Mouse (Mus musculus): Measurements from ENCODE around the gene Rab12. TPM values are rescaled to one million over a fixed set of nuclear protein-coding genes. Genes with fewer than 3 reads are reported as not detected.

Rab12 gene
- polyA plus RNA-seq, 1 experiment from 2014 or later, result 55.9 TPM

- Histone ChIP-seq H3K4me2 (replicated peaks) (no peak overlapping the region), H3K4me1 (no peaks in the 10 kb centered on the region), H3K9me3 (no peaks in the 10 kb centered on the region), H3K4me3 (no peak overlapping the region), H3K27me3 (replicated peaks) (no peaks in the 10 kb centered on the region), H3K36me3 (no peaks in the 10 kb centered on the region), H3K9ac (no peak overlapping the region), H3K27ac (no peak overlapping the region)
- WGBS, result 42% methylated on average over 1 of the region's 1 CpGs
- no peak for ATAC-seq (ENCODE audit: low FRiP score, low read depth)
These were observed 62.3 kb downstream of the Rab12 start for GRCm38 (mm10) chr17:66457278-66457677.

GRCm38 (mm10) chr17:66451143-66451542 lies 68.4 kb downstream of the Rab12 start:
- Histone ChIP-seq H3K27me3 (replicated peaks) (no peaks in the 10 kb centered on the region), H3K9ac (no peak overlapping the region), H3K9me3 (no peaks in the 10 kb centered on the region), H3K36me3 (no peaks in the 10 kb centered on the region), H3K4me3 (no peak overlapping the region), H3K27ac (no peak overlapping the region), H3K4me1 (peaks cover 32% of the 10 kb centered on the region), H3K4me2 (replicated peaks) (peak overlapping the region; percentile 93)
- no peak for ATAC-seq (ENCODE audit: low FRiP score, low read depth)
- WGBS, result 2% methylated on average over 11 of the region's 11 CpGs

GRCm38 (mm10) chr17:66450526-66451070 lies 68.9 kb downstream of the Rab12 start:
- H3K9ac ChIP-seq, result peak overlapping the region; percentile 97; the same call in 1 of the 2 replicates
- WGBS, result 2% methylated on average over 18 of the region's 18 CpGs
- H3K4me2 ChIP-seq (replicated peaks), result peak overlapping the region; percentile 93
- ATAC-seq (ENCODE audit: low FRiP score, low read depth), result no peak
- no peak overlapping the region for H3K27ac ChIP-seq
- H3K4me3 ChIP-seq, result peak overlapping the region; percentile 94
- peaks cover 38% of the 10 kb centered on the region for H3K4me1 ChIP-seq
- H3K27me3 ChIP-seq (replicated peaks), result no peaks in the 10 kb centered on the region
- H3K36me3 ChIP-seq, result no peaks in the 10 kb centered on the region
- H3K9me3 ChIP-seq, result no peaks in the 10 kb centered on the region

GRCm38 (mm10) chr17:66449460-66450341 lies 69.8 kb downstream of the Rab12 start, which contains the start of gene Mtcl1:
Gene Mtcl1 (minus strand): TSS chr17:66449750.
- H3K36me3 ChIP-seq, result no peaks in the 10 kb centered on the region
- H3K9me3 ChIP-seq, result no peaks in the 10 kb centered on the region
- H3K4me3 ChIP-seq, result peak within 1 kb of the TSS; percentile 94
- H3K9ac ChIP-seq, result peak within 1 kb of the TSS; percentile 97
- peak; percentile 83 for ATAC-seq (ENCODE audit: low FRiP score, low read depth)
- under 1% methylated on average over 76 of the region's 76 CpGs for WGBS
- H3K27me3 ChIP-seq (replicated peaks), result no peaks in the 10 kb centered on the region
- H3K4me1 ChIP-seq, result peaks cover 45% of the 10 kb centered on the region
- H3K4me2 ChIP-seq (replicated peaks), result peak within 1 kb of the TSS; percentile 93
- peak within 1 kb of the TSS; percentile 95 for H3K27ac ChIP-seq

- H3K4me1 ChIP-seq, result peaks cover 55% of the 10 kb centered on the region
- H3K9me3 ChIP-seq, result no peaks in the 10 kb centered on the region
- peak overlapping the region; percentile 95 for H3K27ac ChIP-seq
- H3K9ac ChIP-seq, result peak overlapping the region; percentile 97
- peak overlapping the region; percentile 94 for H3K4me3 ChIP-seq
- no peaks in the 10 kb centered on the region for H3K36me3 ChIP-seq
- peak overlapping the region; percentile 93 for H3K4me2 ChIP-seq (replicated peaks)
- under 1% methylated on average over 136 of the region's 136 CpGs for WGBS
- peak; percentile 19 for ATAC-seq (ENCODE audit: low FRiP score, low read depth)
- no peaks in the 10 kb centered on the region for H3K27me3 ChIP-seq (replicated peaks)
These were observed 70.8 kb downstream of the Rab12 start for GRCm38 (mm10) chr17:66448421-66449405.

- no peaks in the 10 kb centered on the region for H3K27me3 ChIP-seq (replicated peaks)
- H3K27ac ChIP-seq, result peak overlapping the region; percentile 95; the same call in 1 of the 2 replicates
- peak overlapping the region; percentile 97 for H3K9ac ChIP-seq
- peaks cover 59% of the 10 kb centered on the region for H3K4me1 ChIP-seq
- ATAC-seq (ENCODE audit: low FRiP score, low read depth), result no peak
- peak overlapping the region; percentile 94 for H3K4me3 ChIP-seq
- H3K9me3 ChIP-seq, result no peaks in the 10 kb centered on the region
- H3K36me3 ChIP-seq, result no peaks in the 10 kb centered on the region
- 2% methylated on average over 13 of the region's 13 CpGs for whole genome bisulfite sequencing
- peak overlapping the region; percentile 93 for H3K4me2 ChIP-seq (replicated peaks)
These were observed 71.6 kb downstream of the Rab12 start for GRCm38 (mm10) chr17:66447978-66448377.

- H3K27me3 ChIP-seq (replicated peaks), result no peaks in the 10 kb centered on the region
- H3K9ac ChIP-seq, result peak overlapping the region; percentile 97
- peak overlapping the region; percentile 93 for H3K4me2 ChIP-seq (replicated peaks)
- 36% methylated on average over 7 of the region's 7 CpGs for WGBS
- H3K4me1 ChIP-seq, result peaks cover 59% of the 10 kb centered on the region
- no peak overlapping the region for H3K27ac ChIP-seq
- ATAC-seq (ENCODE audit: low FRiP score, low read depth), result no peak
- peak overlapping the region; percentile 94 for H3K4me3 ChIP-seq
- H3K36me3 ChIP-seq, result no peaks in the 10 kb centered on the region
- no peaks in the 10 kb centered on the region for H3K9me3 ChIP-seq
These were observed 72.6 kb downstream of the Rab12 start for GRCm38 (mm10) chr17:66447007-66447312.

- H3K9ac ChIP-seq, result peak overlapping the region; percentile 97
- WGBS, result 19% methylated on average over 7 of the region's 7 CpGs
- H3K4me3 ChIP-seq, result peak overlapping the region; percentile 94
- H3K27me3 ChIP-seq (replicated peaks), result no peaks in the 10 kb centered on the region
- H3K9me3 ChIP-seq, result no peaks in the 10 kb centered on the region
- H3K4me2 ChIP-seq (replicated peaks), result peak overlapping the region; percentile 93
- H3K36me3 ChIP-seq, result no peaks in the 10 kb centered on the region
- H3K4me1 ChIP-seq, result peaks cover 59% of the 10 kb centered on the region
- H3K27ac ChIP-seq, result no peak overlapping the region
- no peak for ATAC-seq (ENCODE audit: low FRiP score, low read depth)
These were observed 73.1 kb downstream of the Rab12 start for GRCm38 (mm10) chr17:66446196-66447006.

Other genes with a start within 250 kb of the Rab12 start
- gene Mtcl1, start 70.0 kb downstream of the Rab12 start, polyA plus RNA-seq (2016; fragmentation: Nextera tagmentation; extraction: Ambion mirVana), result 35.0 and 38.6 TPM in 2 replicates
- not detected in 2 replicates for gene Themis3, start 74.9 kb upstream of the Rab12 start, polyA plus RNA-seq (2016; fragmentation: Nextera tagmentation; extraction: Ambion mirVana)